Mouse (Mus musculus) liver, postnatal 0 days (tissue): Measurements from ENCODE around the gene Ugt1a9.
"Not testable (repeated sequence)": the region's sequence is repeated elsewhere in the genome, so short reads cannot be mapped to it uniquely, and the experiment has no call there.

ENCODE experiments used
- CTCF ChIP-seq: sonication (generic); IDR thresholded peaks from 2 replicates; pipeline ENCODE4 v1.5.1; 2016; ENCODE audit warnings: antibody characterized with exemption, low read depth
- EP300 ChIP-seq: IDR thresholded peaks from 2 replicates; pipeline ENCODE4 v1.6.1; 2016; ENCODE audit warnings: antibody characterized with exemption, low read depth, mild to moderate bottlenecking

DNA sequence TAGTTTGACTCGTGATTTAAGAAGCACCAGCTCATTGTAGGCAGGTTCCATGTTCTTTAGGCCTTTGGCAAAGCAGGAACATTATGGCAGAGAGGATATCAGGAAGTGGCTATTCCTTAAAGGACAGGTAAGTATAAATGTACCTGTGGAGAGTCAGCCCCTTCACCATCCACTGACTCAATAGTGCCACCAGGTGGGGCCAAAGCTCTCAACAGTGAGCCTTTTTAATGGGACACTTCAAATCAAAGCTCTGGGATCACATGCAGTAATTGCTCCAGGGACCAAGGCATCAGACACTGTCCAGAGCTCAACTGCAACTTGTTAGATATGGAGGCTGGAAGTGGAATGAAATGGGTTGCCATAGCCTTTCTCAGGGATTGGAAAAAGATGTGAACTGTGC lies 50.9 kb downstream of the Ugt1a9 start:
- peak; percentile 65 for TF ChIP-seq CTCF
- not testable (repeated sequence) for TF ChIP-seq EP300
